8 mouse cellular contexts compared by ENCODE assay signal in the genomic region with DNA sequence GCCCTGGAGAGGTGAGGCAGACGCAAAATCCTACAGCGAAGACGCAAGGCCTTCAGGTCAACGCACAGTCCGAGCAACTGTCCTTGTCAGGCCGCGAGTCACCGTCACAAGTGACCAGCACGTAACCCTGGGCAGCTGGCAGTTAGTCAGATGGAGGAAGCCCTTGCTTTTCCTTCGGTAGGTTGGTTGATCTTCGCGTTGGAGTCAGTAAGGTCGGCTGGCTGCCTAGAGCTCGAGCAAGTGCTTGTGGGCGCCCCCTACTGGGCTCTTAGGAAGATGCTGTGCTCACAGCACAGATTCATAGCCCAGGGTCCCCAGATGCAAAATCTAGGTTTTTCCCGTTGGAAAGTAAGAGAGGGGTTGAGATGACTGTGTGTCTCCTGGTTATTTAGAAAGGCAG. TPM values are rescaled to one million over a fixed set of nuclear protein-coding genes. Genes with fewer than 3 reads are reported as not detected.
DNase-seq lines count a peak whose midpoint lies in the region; ATAC-seq and TF ChIP-seq lines count a peak whose summit lies in the region.

No protein-coding gene starts in this region.

- peak; percentile 57; the same call in 1 of the 2 replicates for ATAC-seq in cerebellum, adult (ENCODE audit: insufficient number of reproducible peaks, low FRiP score, low TSS enrichment)
- no peak for ATAC-seq in forebrain, embryonic 13.5 days
- ATAC-seq in hematopoietic stem cell, adult 5-6 weeks (replicated peaks in 1 of 2; ENCODE audit: insufficient read depth in 1 of 2, low FRiP score in 2 of 2, low TSS enrichment in 1 of 2, low read depth in 1 of 2, poor library complexity in 2 of 2, severe bottlenecking in 2 of 2): peak; percentile 62 to 69; a peak in 3 of 4 replicates
- peak; percentile 49 for ATAC-seq in lung, postnatal 0 days

- no peak overlapping the region for H3K9ac ChIP-seq in forebrain, embryonic 13.5 days
- H3K9ac ChIP-seq in lung, postnatal 0 days (replicated peaks; ENCODE audit: low read depth): no peak overlapping the region

- TF ChIP-seq EP300 in lung, postnatal 0 days (IDR thresholded peaks at IDR 0.05): no peak

- H3K4me2 ChIP-seq in forebrain, embryonic 13.5 days: peak overlapping the region; percentile 28
- peak overlapping the region; percentile 33; the same call in 1 of the 2 replicates for H3K4me2 ChIP-seq in lung, postnatal 0 days (replicated peaks; ENCODE audit: low read depth, low read length)

- DNase-seq in MN1 (ENCODE audit: low spot score): peak; percentile 91
- peak; percentile 68 to 83 for DNase-seq in layer of hippocampus, adult 2 months (ENCODE audit: low spot score in 2 of 2)
- DNase-seq in lung, postnatal 0 days (ENCODE audit: low spot score): peak; percentile 90
- peak; percentile 46 for DNase-seq in ovary, postnatal 14 days (ENCODE audit: low spot score)
- DNase-seq in thymus, postnatal 25 days: peak; percentile 62

- H3K27ac ChIP-seq in forebrain, embryonic 13.5 days: no peak overlapping the region
- no peak overlapping the region for H3K27ac ChIP-seq in layer of hippocampus, adult 2 months
- H3K27ac ChIP-seq in lung, postnatal 0 days (ENCODE audit: low read length): no peak overlapping the region

- peak; percentile 98 for TF ChIP-seq CTCF in layer of hippocampus, adult 2 months (conservative IDR thresholded peaks at IDR 0.05)
- peak; percentile 80 for TF ChIP-seq CTCF in lung, postnatal 0 days (IDR thresholded peaks at IDR 0.05)

- peaks cover 23% of the 10 kb centered on the region for H3K27me3 ChIP-seq in forebrain, embryonic 13.5 days
- H3K27me3 ChIP-seq in lung, postnatal 0 days (replicated peaks; ENCODE audit: insufficient read depth, low read length): no peaks in the 10 kb centered on the region

- H3K4me3 ChIP-seq in forebrain, embryonic 13.5 days: no peak overlapping the region
- 0 out of 2 replicates have a peak overlapping the region, but pooled peaks have one; percentile 22 for H3K4me3 ChIP-seq in layer of hippocampus, adult 2 months
- H3K4me3 ChIP-seq in lung, postnatal 0 days (ENCODE audit: low read depth, low read length): no peak overlapping the region

- WGBS in forebrain, embryonic 13.5 days: 10% methylated on average over 16 of the region's 16 CpGs
- 14% methylated on average over 16 of the region's 16 CpGs for WGBS in lung, postnatal 0 days

- H3K9me3 ChIP-seq in forebrain, embryonic 13.5 days (replicated peaks): no peaks in the 10 kb centered on the region
- no peaks in the 10 kb centered on the region for H3K9me3 ChIP-seq in lung, postnatal 0 days (ENCODE audit: low read length)

- peaks cover 5% of the 10 kb centered on the region; the same call in 1 of the 2 replicates for H3K4me1 ChIP-seq in forebrain, embryonic 13.5 days
- H3K4me1 ChIP-seq in lung, postnatal 0 days (ENCODE audit: insufficient read depth, low read depth, low read length): no peaks in the 10 kb centered on the region

- H3K36me3 ChIP-seq in forebrain, embryonic 13.5 days (ENCODE audit: poor library complexity, severe bottlenecking): no peaks in the 10 kb centered on the region
- H3K36me3 ChIP-seq in lung, postnatal 0 days (ENCODE audit: insufficient read depth, low read length): no peaks in the 10 kb centered on the region

RNA-seq across cellular contexts. Expression of gene Trim67, which starts 17.2 kb away (rescaled TPM):
- polyA plus RNA-seq in forebrain, embryonic 13.5 days (2015; fragmentation: Nextera tagmentation; extraction: Ambion mirVana): 9.4 and 9.8 TPM in 2 replicates
- total RNA-seq in hematopoietic stem cell, adult 5-6 weeks (2017): 0.06 TPM in 1 of 2 replicates, not detected in the other
- 1 to 10 TPM; 2.9 to 3.1 TPM for total RNA-seq in layer of hippocampus, adult 2 months (2021)
- 1.5 and 1.7 TPM in 2 replicates for polyA plus RNA-seq in lung, postnatal 0 days (2015; fragmentation: Nextera tagmentation; extraction: Ambion mirVana)

RNA-seq across cellular contexts. Expression of gene Fam89a, which starts 24.1 kb away (rescaled TPM):
- 0.34 and 0.36 TPM in 2 replicates for polyA plus RNA-seq in forebrain, embryonic 13.5 days (2015; fragmentation: Nextera tagmentation; extraction: Ambion mirVana)
- not detected in 2 replicates for total RNA-seq in hematopoietic stem cell, adult 5-6 weeks (2017)
- under 1 TPM; 0.27 to 0.54 TPM for total RNA-seq in layer of hippocampus, adult 2 months (2021)
- 3.0 and 3.9 TPM in 2 replicates for polyA plus RNA-seq in lung, postnatal 0 days (2015; fragmentation: Nextera tagmentation; extraction: Ambion mirVana)

RNA-seq across cellular contexts. Expression of gene Arv1, which starts 53.8 kb away (rescaled TPM):
- polyA plus RNA-seq in forebrain, embryonic 13.5 days (2015; fragmentation: Nextera tagmentation; extraction: Ambion mirVana): 29.9 and 36.0 TPM in 2 replicates
- total RNA-seq in hematopoietic stem cell, adult 5-6 weeks (2017): 2.1 and 7.9 TPM in 2 replicates
- total RNA-seq in layer of hippocampus, adult 2 months (2021): 10 to 100 TPM; 10.7 to 13.4 TPM
- polyA plus RNA-seq in lung, postnatal 0 days (2015; fragmentation: Nextera tagmentation; extraction: Ambion mirVana): 14.6 and 15.0 TPM in 2 replicates

RNA-seq across cellular contexts. Expression of gene Ttc13, which starts 53.9 kb away (rescaled TPM):
- polyA plus RNA-seq in forebrain, embryonic 13.5 days (2015; fragmentation: Nextera tagmentation; extraction: Ambion mirVana): 48.4 and 54.8 TPM in 2 replicates
- total RNA-seq in hematopoietic stem cell, adult 5-6 weeks (2017): 37.2 and 45.4 TPM in 2 replicates
- total RNA-seq in layer of hippocampus, adult 2 months (2021): 10 to 100 TPM; 49.6 to 51.6 TPM
- polyA plus RNA-seq in lung, postnatal 0 days (2015; fragmentation: Nextera tagmentation; extraction: Ambion mirVana): 24.0 and 30.7 TPM in 2 replicates
